Mouse (Mus musculus): ENCODE data around the gene Ralgps1. TPM values are rescaled to one million over a fixed set of nuclear protein-coding genes. Genes with fewer than 3 reads are reported as not detected.
A peak's percentile ranks its signal among the peaks of the same experiment; 100 is the strongest.
"Not testable (repeated sequence)": the region's sequence is repeated elsewhere in the genome, so short reads cannot be mapped to it uniquely, and the experiment has no call there.

Gene Ralgps1
- polyA plus RNA-seq, 1 experiment from 2014 or later: 5.2 TPM

- 0 out of 2 replicates have a peak, but pooled peaks cover 4% of the 10 kb centered on the region for H3K4me1 ChIP-seq (replicated peaks; ENCODE audit: control insufficient read depth, insufficient read depth, low read length)
- no peaks in the 10 kb centered on the region for H3K9me3 ChIP-seq (ENCODE audit: control insufficient read depth, low read length)
- ATAC-seq (ENCODE audit: low read depth): no peak
- H3K27me3 ChIP-seq (ENCODE audit: control insufficient read depth, insufficient read depth, low read depth, low read length): no peaks in the 10 kb centered on the region
- H3K4me3 ChIP-seq (ENCODE audit: low read length): no peak overlapping the region
- H3K9ac ChIP-seq (ENCODE audit: low read length): no peak overlapping the region
- H3K27ac ChIP-seq (ENCODE audit: low read length): no peak overlapping the region
- no peak overlapping the region for H3K4me2 ChIP-seq (ENCODE audit: low read depth, low read length)
- no peaks in the 10 kb centered on the region for H3K36me3 ChIP-seq (ENCODE audit: control insufficient read depth, insufficient read depth, low read length)
- WGBS: 81% methylated on average over 4 of the region's 4 CpGs
These were observed 29.1 kb downstream of the Ralgps1 start for GRCm38 (mm10) chr2:33342148-33342547.

- Histone ChIP-seq H3K27me3 (ENCODE audit: control insufficient read depth, insufficient read depth, low read depth, low read length) (no peaks in the 10 kb centered on the region), H3K9ac (ENCODE audit: low read length) (no peak overlapping the region), H3K36me3 (ENCODE audit: control insufficient read depth, insufficient read depth, low read length) (peaks cover 2% of the 10 kb centered on the region; the same call in 1 of the 2 replicates), H3K4me3 (ENCODE audit: low read length) (no peak overlapping the region), H3K27ac (ENCODE audit: low read length) (no peak overlapping the region), H3K4me1 (replicated peaks; ENCODE audit: control insufficient read depth, insufficient read depth, low read length) (no peaks in the 10 kb centered on the region), H3K4me2 (ENCODE audit: low read depth, low read length) (no peak overlapping the region), H3K9me3 (ENCODE audit: control insufficient read depth, low read length) (no peaks in the 10 kb centered on the region)
- ATAC-seq (ENCODE audit: low read depth): no peak
These were observed 35.5 kb downstream of the Ralgps1 start for GRCm38 (mm10) chr2:33335789-33336188.

- no peak overlapping the region for H3K9ac ChIP-seq (ENCODE audit: low read length)
- WGBS: 76% methylated on average over 2 of the region's 3 CpGs
- no peaks in the 10 kb centered on the region for H3K27me3 ChIP-seq (ENCODE audit: control insufficient read depth, insufficient read depth, low read depth, low read length)
- H3K4me1 ChIP-seq (replicated peaks; ENCODE audit: control insufficient read depth, insufficient read depth, low read length): peaks cover 7% of the 10 kb centered on the region
- H3K4me3 ChIP-seq (ENCODE audit: low read length): no peak overlapping the region
- no peak overlapping the region for H3K27ac ChIP-seq (ENCODE audit: low read length)
- no peaks in the 10 kb centered on the region; the same call in 1 of the 2 replicates for H3K36me3 ChIP-seq (ENCODE audit: control insufficient read depth, insufficient read depth, low read length)
- H3K4me2 ChIP-seq (ENCODE audit: low read depth, low read length): no peak overlapping the region
- no peaks in the 10 kb centered on the region for H3K9me3 ChIP-seq (ENCODE audit: control insufficient read depth, low read length)
- no peak for ATAC-seq (ENCODE audit: low read depth)
These were observed 41.7 kb downstream of the Ralgps1 start for GRCm38 (mm10) chr2:33329622-33330021.

- 95% methylated on average over 1 of the region's 1 CpGs for WGBS
- Histone ChIP-seq H3K4me2 (ENCODE audit: low read depth, low read length) (no peak overlapping the region), H3K27me3 (ENCODE audit: control insufficient read depth, insufficient read depth, low read depth, low read length) (no peaks in the 10 kb centered on the region), H3K36me3 (ENCODE audit: control insufficient read depth, insufficient read depth, low read length) (no peaks in the 10 kb centered on the region), H3K9me3 (ENCODE audit: control insufficient read depth, low read length) (no peaks in the 10 kb centered on the region), H3K4me3 (ENCODE audit: low read length) (no peak overlapping the region), H3K27ac (ENCODE audit: low read length) (no peak overlapping the region), H3K9ac (ENCODE audit: low read length) (no peak overlapping the region), H3K4me1 (replicated peaks; ENCODE audit: control insufficient read depth, insufficient read depth, low read length) (peaks cover 9% of the 10 kb centered on the region)
- ATAC-seq (ENCODE audit: low read depth): no peak
These were observed 42.3 kb downstream of the Ralgps1 start for GRCm38 (mm10) chr2:33328941-33329340.

GRCm38 (mm10) chr2:33325359-33325758, 45.9 kb downstream of the Ralgps1 start:
- H3K4me2 ChIP-seq (ENCODE audit: low read depth, low read length): no peak overlapping the region
- H3K9ac ChIP-seq (ENCODE audit: low read length): no peak overlapping the region
- H3K27me3 ChIP-seq (ENCODE audit: control insufficient read depth, insufficient read depth, low read depth, low read length): no peaks in the 10 kb centered on the region
- no peak overlapping the region for H3K4me3 ChIP-seq (ENCODE audit: low read length)
- ATAC-seq (ENCODE audit: low read depth): peak; percentile 86
- 26% methylated on average over 3 of the region's 3 CpGs for WGBS
- H3K4me1 ChIP-seq (replicated peaks; ENCODE audit: control insufficient read depth, insufficient read depth, low read length): peaks cover 9% of the 10 kb centered on the region
- no peaks in the 10 kb centered on the region for H3K36me3 ChIP-seq (ENCODE audit: control insufficient read depth, insufficient read depth, low read length)
- H3K9me3 ChIP-seq (ENCODE audit: control insufficient read depth, low read length): no peaks in the 10 kb centered on the region
- H3K27ac ChIP-seq (ENCODE audit: low read length): peak overlapping the region; percentile 79

- no peak for ATAC-seq (ENCODE audit: low read depth)
- H3K27ac ChIP-seq (ENCODE audit: low read length): peak overlapping the region; percentile 72
- 55% methylated on average over 8 of the region's 8 CpGs for WGBS
These were observed 47.3 kb downstream of the Ralgps1 start for GRCm38 (mm10) chr2:33323799-33324595.

GRCm38 (mm10) chr2:33323043-33323625, 48.2 kb downstream of the Ralgps1 start:
- not testable (repeated sequence) for ATAC-seq (ENCODE audit: low read depth); H3K9me3 ChIP-seq (ENCODE audit: control insufficient read depth, low read length); H3K27me3 ChIP-seq (ENCODE audit: control insufficient read depth, insufficient read depth, low read depth, low read length); H3K27ac ChIP-seq (ENCODE audit: low read length); H3K36me3 ChIP-seq (ENCODE audit: control insufficient read depth, insufficient read depth, low read length); H3K4me3 ChIP-seq (ENCODE audit: low read length); H3K9ac ChIP-seq (ENCODE audit: low read length); H3K4me2 ChIP-seq (ENCODE audit: low read depth, low read length)
- WGBS: 87% methylated on average over 9 of the region's 9 CpGs
- peaks cover 13% of the 10 kb centered on the region for H3K4me1 ChIP-seq (replicated peaks; ENCODE audit: control insufficient read depth, insufficient read depth, low read length)

More at GRCm38 (mm10) chr2:33323799-33324595, 47.3 kb downstream of the Ralgps1 start:
- no peaks in the 10 kb centered on the region for H3K27me3 ChIP-seq (ENCODE audit: control insufficient read depth, insufficient read depth, low read depth, low read length)
- H3K4me3 ChIP-seq (ENCODE audit: low read length): no peak overlapping the region
- no peaks in the 10 kb centered on the region for H3K36me3 ChIP-seq (ENCODE audit: control insufficient read depth, insufficient read depth, low read length)
- H3K4me2 ChIP-seq (ENCODE audit: low read depth, low read length): no peak overlapping the region
- no peak overlapping the region for H3K9ac ChIP-seq (ENCODE audit: low read length)
- H3K9me3 ChIP-seq (ENCODE audit: control insufficient read depth, low read length): no peaks in the 10 kb centered on the region
- peaks cover 13% of the 10 kb centered on the region for H3K4me1 ChIP-seq (replicated peaks; ENCODE audit: control insufficient read depth, insufficient read depth, low read length)

- Histone ChIP-seq H3K27ac (ENCODE audit: low read length) (no peak overlapping the region), H3K36me3 (ENCODE audit: control insufficient read depth, insufficient read depth, low read length) (no peaks in the 10 kb centered on the region), H3K9ac (ENCODE audit: low read length) (no peak overlapping the region), H3K27me3 (ENCODE audit: control insufficient read depth, insufficient read depth, low read depth, low read length) (no peaks in the 10 kb centered on the region), H3K4me3 (ENCODE audit: low read length) (no peak overlapping the region), H3K9me3 (ENCODE audit: control insufficient read depth, low read length) (no peaks in the 10 kb centered on the region), H3K4me2 (ENCODE audit: low read depth, low read length) (no peak overlapping the region), H3K4me1 (replicated peaks; ENCODE audit: control insufficient read depth, insufficient read depth, low read length) (peaks cover 13% of the 10 kb centered on the region)
- 74% methylated on average over 2 of the region's 2 CpGs for WGBS
- ATAC-seq (ENCODE audit: low read depth): no peak
These were observed 49.6 kb downstream of the Ralgps1 start for GRCm38 (mm10) chr2:33321641-33322040.

- Histone ChIP-seq H3K27ac (ENCODE audit: low read length) (no peak overlapping the region), H3K36me3 (ENCODE audit: control insufficient read depth, insufficient read depth, low read length) (no peaks in the 10 kb centered on the region), H3K4me1 (replicated peaks; ENCODE audit: control insufficient read depth, insufficient read depth, low read length) (peaks cover 11% of the 10 kb centered on the region), H3K4me3 (ENCODE audit: low read length) (no peak overlapping the region), H3K4me2 (ENCODE audit: low read depth, low read length) (no peak overlapping the region), H3K27me3 (ENCODE audit: control insufficient read depth, insufficient read depth, low read depth, low read length) (no peaks in the 10 kb centered on the region), H3K9me3 (ENCODE audit: control insufficient read depth, low read length) (no peaks in the 10 kb centered on the region), H3K9ac (ENCODE audit: low read length) (no peak overlapping the region)
- WGBS: 78% methylated on average over 2 of the region's 2 CpGs
- ATAC-seq (ENCODE audit: low read depth): no peak
These were observed 50.3 kb downstream of the Ralgps1 start for GRCm38 (mm10) chr2:33321031-33321430.
